Mouse (Mus musculus) forebrain, embryonic 11.5 days (tissue): ENCODE measurements around the gene Ankrd44. TPM values are rescaled to one million over a fixed set of nuclear protein-coding genes. Genes with fewer than 3 reads are reported as not detected.

Experiments
- ATAC-seq: fragments of 200-750 bp; cut with Nextera tagmentation; replicated peaks from 2 replicates; pipeline ENCODE4 v1.8.0; 2017; ENCODE audit warnings: moderate TSS enrichment; ENCODE audit not compliant: low FRiP score
- DNase-seq: peaks from one replicate; pipeline ENCODE4 v3.0.0-alpha.2; 2017; ENCODE audit warnings: low spot score
- H3K27ac ChIP-seq: fragments of 300-500 bp; sonication (generic); 2 replicates; pipeline ENCODE4 v1.5.1; 2014; ENCODE audit warnings: low read depth, low read length
- H3K27me3 ChIP-seq: fragments of 300-500 bp; sonication (generic); 2 replicates; pipeline ENCODE4 v1.6.1; 2014; ENCODE audit warnings: mild to moderate bottlenecking, low read length, mixed read lengths; ENCODE audit not compliant: control insufficient read depth, insufficient read depth
- H3K36me3 ChIP-seq: fragments of 300-500 bp; sonication (generic); 2 replicates; pipeline ENCODE4 v1.6.1; 2014; ENCODE audit warnings: mild to moderate bottlenecking, low read length, moderate library complexity, mixed read lengths; ENCODE audit not compliant: control insufficient read depth, insufficient read depth
- H3K4me1 ChIP-seq: fragments of 300-500 bp; sonication (generic); replicated peaks from 2 replicates; pipeline ENCODE4 v1.6.1; 2014; ENCODE audit warnings: low read length, mixed read lengths; ENCODE audit not compliant: control insufficient read depth, insufficient read depth
- H3K4me2 ChIP-seq: fragments of 300-500 bp; sonication (generic); 2 replicates; pipeline ENCODE4 v1.6.1; 2014; ENCODE audit warnings: low read depth, mild to moderate bottlenecking, low read length, moderate library complexity, mixed read lengths; ENCODE audit not compliant: severe bottlenecking
- H3K4me3 ChIP-seq: fragments of 300-500 bp; sonication (generic); 2 replicates; pipeline ENCODE4 v1.5.1; 2014; ENCODE audit warnings: low read depth, low read length
- H3K9ac ChIP-seq: fragments of 300-500 bp; sonication (generic); 2 replicates; pipeline ENCODE4 v1.6.1; 2014; ENCODE audit warnings: low read length
- H3K9me3 ChIP-seq: fragments of 300-500 bp; sonication (generic); 2 replicates; pipeline ENCODE4 v1.6.1; 2016; ENCODE audit warnings: low read length, mixed read lengths; ENCODE audit not compliant: control insufficient read depth
- WGBS: fragments of 180-500 bp; shearing (Covaris S2); extraction: QIAGEN DNeasy Blood & Tissue Kit; methylation state at CpG from one replicate; pipeline ENCODE4 v1.1.7; 2014; 5-methylcytosine and 5-hydroxymethylcytosine counted together
- polyA plus RNA-seq: library from polyadenylated mRNA; unstranded; fragments of >200 nt; fragmentation: Nextera tagmentation; extraction: Ambion mirVana; gene quantifications from 2 replicates; pipeline ENCODE4 v1.2.1, GENCODE M21; 2014

Gene Ankrd44
- polyA plus RNA-seq, 1 experiment from 2014 or later: 19.3 TPM

GRCm38 (mm10) chr1:54905632-54906031 is 20.6 kb downstream of the Ankrd44 start:
- ATAC-seq: no peak
- H3K27ac ChIP-seq: no peak overlapping the region
- H3K27me3 ChIP-seq: no peaks in the 10 kb centered on the region
- WGBS: 75% methylated on average over 7 of the region's 7 CpGs
- H3K4me2 ChIP-seq: no peak overlapping the region
- H3K9me3 ChIP-seq: no peaks in the 10 kb centered on the region
- no peaks in the 10 kb centered on the region for H3K4me1 ChIP-seq
- no peak overlapping the region for H3K9ac ChIP-seq
- H3K4me3 ChIP-seq: no peak overlapping the region
- H3K36me3 ChIP-seq: no peaks in the 10 kb centered on the region
- no peak for DNase-seq

DNA sequence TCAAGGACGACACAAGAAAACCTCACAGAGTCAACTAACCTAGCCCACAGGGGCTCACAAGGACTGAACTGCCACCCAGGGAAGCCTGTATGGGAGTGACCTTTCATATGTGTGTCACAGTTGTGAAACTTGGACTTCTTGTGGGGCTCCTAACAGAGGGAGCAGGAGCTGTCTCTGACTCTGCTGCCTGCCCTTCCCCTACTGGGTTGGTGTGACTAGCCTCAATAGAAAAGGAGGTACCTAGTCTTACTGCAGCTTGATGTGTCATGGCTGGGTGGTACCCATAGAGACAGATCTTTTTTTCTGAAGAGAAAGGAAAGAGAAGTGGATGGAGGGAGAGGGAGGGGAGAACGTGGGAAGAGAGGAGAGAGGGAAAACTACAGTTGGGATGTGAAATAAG is 22.0 kb downstream of the Ankrd44 start:
- Histone ChIP-seq H3K27ac (no peak overlapping the region), H3K27me3 (no peaks in the 10 kb centered on the region), H3K4me1 (no peaks in the 10 kb centered on the region), H3K36me3 (no peaks in the 10 kb centered on the region), H3K9ac (no peak overlapping the region), H3K4me3 (no peak overlapping the region), H3K9me3 (no peaks in the 10 kb centered on the region), H3K4me2 (no peak overlapping the region)
- no peak for DNase-seq
- whole genome bisulfite sequencing: 88% methylated on average over 2 of the region's 2 CpGs
- no peak for ATAC-seq

- ATAC-seq (no peak), DNase-seq (no peak)
- Histone ChIP-seq H3K4me1 (no peaks in the 10 kb centered on the region), H3K4me2 (no peak overlapping the region), H3K9ac (no peak overlapping the region), H3K27me3 (no peaks in the 10 kb centered on the region), H3K36me3 (no peaks in the 10 kb centered on the region), H3K4me3 (no peak overlapping the region), H3K27ac (no peak overlapping the region), H3K9me3 (no peaks in the 10 kb centered on the region)
- 92% methylated on average over 12 of the region's 12 CpGs for WGBS
Measured at GRCm38 (mm10) chr1:54902689-54903246, 23.4 kb downstream of the Ankrd44 start.

GRCm38 (mm10) chr1:54901084-54901483 is 25.1 kb downstream of the Ankrd44 start:
- Histone ChIP-seq H3K27me3 (no peaks in the 10 kb centered on the region), H3K27ac (no peak overlapping the region), H3K4me2 (no peak overlapping the region), H3K36me3 (no peaks in the 10 kb centered on the region), H3K4me1 (0 out of 2 replicates have a peak, but pooled peaks cover 3% of the 10 kb centered on the region), H3K9ac (no peak overlapping the region), H3K4me3 (no peak overlapping the region), H3K9me3 (no peaks in the 10 kb centered on the region)
- DNase-seq: no peak
- no peak for ATAC-seq
- 94% methylated on average over 1 of the region's 1 CpGs for WGBS

DNA sequence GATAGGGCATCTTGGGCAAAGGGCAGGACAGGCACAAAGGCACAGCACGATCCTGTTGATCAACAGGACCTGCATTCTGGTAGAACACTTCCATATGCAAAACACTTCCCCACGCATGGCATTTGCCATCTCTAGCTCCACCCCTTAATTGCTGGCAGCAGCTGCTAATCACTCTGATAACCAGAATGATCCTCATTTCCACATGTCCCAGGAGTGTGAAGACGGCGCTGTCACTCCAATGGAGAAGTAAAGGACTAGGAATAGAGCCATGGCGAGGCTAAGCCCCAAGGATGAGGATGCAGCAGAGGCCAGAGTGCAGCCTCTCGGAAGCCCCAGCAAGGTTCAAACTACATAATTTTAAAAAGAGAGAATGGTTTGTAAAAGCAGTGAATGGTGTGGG is 26.9 kb downstream of the Ankrd44 start:
- no peaks in the 10 kb centered on the region for H3K27me3 ChIP-seq
- 0 out of 2 replicates have a peak, but pooled peaks cover 3% of the 10 kb centered on the region for H3K4me1 ChIP-seq
- ATAC-seq: no peak
- no peak overlapping the region for H3K27ac ChIP-seq
- whole genome bisulfite sequencing: 74% methylated on average over 6 of the region's 6 CpGs
- no peaks in the 10 kb centered on the region for H3K36me3 ChIP-seq
- no peak overlapping the region for H3K4me2 ChIP-seq
- no peak overlapping the region for H3K4me3 ChIP-seq
- H3K9me3 ChIP-seq: no peaks in the 10 kb centered on the region
- no peak overlapping the region for H3K9ac ChIP-seq
- DNase-seq: no peak

GRCm38 (mm10) chr1:54898656-54899084 is 27.5 kb downstream of the Ankrd44 start:
- no peaks in the 10 kb centered on the region for H3K36me3 ChIP-seq
- H3K27ac ChIP-seq: no peak overlapping the region
- 61% methylated on average over 5 of the region's 5 CpGs for WGBS
- H3K4me2 ChIP-seq: no peak overlapping the region
- 0 out of 2 replicates have a peak, but pooled peaks cover 3% of the 10 kb centered on the region for H3K4me1 ChIP-seq
- no peaks in the 10 kb centered on the region for H3K9me3 ChIP-seq
- ATAC-seq (no peak), DNase-seq (no peak)
- H3K4me3 ChIP-seq: no peak overlapping the region
- no peak overlapping the region for H3K9ac ChIP-seq
- no peaks in the 10 kb centered on the region for H3K27me3 ChIP-seq

- no peak overlapping the region for H3K4me2 ChIP-seq
- no peaks in the 10 kb centered on the region for H3K9me3 ChIP-seq
- H3K4me3 ChIP-seq: no peak overlapping the region
- no peak overlapping the region for H3K27ac ChIP-seq
- H3K27me3 ChIP-seq: no peaks in the 10 kb centered on the region
- no peaks in the 10 kb centered on the region for H3K36me3 ChIP-seq
- DNase-seq (no peak), ATAC-seq (no peak)
- H3K4me1 ChIP-seq: 0 out of 2 replicates have a peak, but pooled peaks cover 3% of the 10 kb centered on the region
- no peak overlapping the region for H3K9ac ChIP-seq
- 85% methylated on average over 2 of the region's 2 CpGs for WGBS
Measured at GRCm38 (mm10) chr1:54897726-54898125, 28.5 kb downstream of the Ankrd44 start.

GRCm38 (mm10) chr1:54896109-54897085 is 29.8 kb downstream of the Ankrd44 start:
- ATAC-seq (no peak), DNase-seq (no peak)
- H3K4me3 ChIP-seq: no peak overlapping the region
- no peak overlapping the region for H3K4me2 ChIP-seq
- no peaks in the 10 kb centered on the region for H3K27me3 ChIP-seq
- no peak overlapping the region for H3K27ac ChIP-seq
- no peaks in the 10 kb centered on the region for H3K9me3 ChIP-seq
- no peaks in the 10 kb centered on the region for H3K36me3 ChIP-seq
- WGBS: 54% methylated on average over 11 of the region's 12 CpGs
- H3K9ac ChIP-seq: no peak overlapping the region
- 0 out of 2 replicates have a peak, but pooled peaks cover 3% of the 10 kb centered on the region for H3K4me1 ChIP-seq
